Mouse (Mus musculus) midbrain, embryonic 14.5 days (tissue): ENCODE measurements around the gene Umps. TPM values are rescaled to one million over a fixed set of nuclear protein-coding genes. Genes with fewer than 3 reads are reported as not detected.

ENCODE experiments used
- ATAC-seq: fragments of 200-750 bp; cut with Nextera tagmentation; 2 replicates; pipeline ENCODE4 v1.8.0; 2017; ENCODE audit warnings: moderate number of reproducible peaks, moderate library complexity; ENCODE audit not compliant: low FRiP score, low TSS enrichment
- DNase-seq: peaks from one replicate; pipeline ENCODE4 v3.0.0-alpha.2; 2015
- H3K27ac ChIP-seq: fragments of 300-500 bp; sonication (generic); replicated peaks from 2 replicates; pipeline ENCODE4 v1.5.1; 2014; ENCODE audit warnings: mild to moderate bottlenecking, low read depth, low read length, moderate library complexity
- H3K27me3 ChIP-seq: fragments of 300-500 bp; sonication (generic); 2 replicates; pipeline ENCODE4 v1.6.1; 2014; ENCODE audit warnings: low read length, control low read depth, mixed read lengths; ENCODE audit not compliant: control insufficient read depth, insufficient read depth
- H3K36me3 ChIP-seq: fragments of 300-500 bp; sonication (generic); 2 replicates; pipeline ENCODE4 v1.6.1; 2014; ENCODE audit warnings: low read length, control low read depth; ENCODE audit not compliant: control insufficient read depth, insufficient read depth
- H3K4me1 ChIP-seq: fragments of 300-500 bp; sonication (generic); 2 replicates; pipeline ENCODE4 v1.6.1; 2014; ENCODE audit warnings: mild to moderate bottlenecking, antibody characterized with exemption, low read length, control low read depth; ENCODE audit not compliant: control insufficient read depth, insufficient read depth
- H3K4me2 ChIP-seq: fragments of 300-500 bp; sonication (generic); 2 replicates; pipeline ENCODE4 v1.6.1; 2014; ENCODE audit warnings: mild to moderate bottlenecking, low read length, moderate library complexity
- H3K4me3 ChIP-seq: fragments of 300-500 bp; sonication (generic); replicated peaks from 2 replicates; pipeline ENCODE4 v1.5.1; 2014; ENCODE audit warnings: low read depth, low read length
- H3K9ac ChIP-seq: fragments of 300-500 bp; sonication (generic); replicated peaks from 2 replicates; pipeline ENCODE4 v1.6.1; 2014; ENCODE audit warnings: mild to moderate bottlenecking, low read length, moderate library complexity
- H3K9me3 ChIP-seq: fragments of 300-500 bp; sonication (generic); 2 replicates; pipeline ENCODE4 v1.6.1; 2016; ENCODE audit warnings: low read length, control low read depth, mixed read lengths; ENCODE audit not compliant: control insufficient read depth
- WGBS: fragments of 180-500 bp; shearing (Covaris S2); extraction: QIAGEN DNeasy Blood & Tissue Kit; methylation state at CpG from one replicate; pipeline ENCODE4 v1.1.7; 2014; 5-methylcytosine and 5-hydroxymethylcytosine counted together
- polyA plus RNA-seq: library from polyadenylated mRNA; unstranded; fragments of >200 nt; fragmentation: Nextera tagmentation; extraction: Ambion mirVana; gene quantifications from 2 replicates; pipeline ENCODE4 v1.2.1, GENCODE M21; 2014

The Umps gene
- polyA plus RNA-seq, 1 experiment from 2014 or later = 28.4 TPM

DNA sequence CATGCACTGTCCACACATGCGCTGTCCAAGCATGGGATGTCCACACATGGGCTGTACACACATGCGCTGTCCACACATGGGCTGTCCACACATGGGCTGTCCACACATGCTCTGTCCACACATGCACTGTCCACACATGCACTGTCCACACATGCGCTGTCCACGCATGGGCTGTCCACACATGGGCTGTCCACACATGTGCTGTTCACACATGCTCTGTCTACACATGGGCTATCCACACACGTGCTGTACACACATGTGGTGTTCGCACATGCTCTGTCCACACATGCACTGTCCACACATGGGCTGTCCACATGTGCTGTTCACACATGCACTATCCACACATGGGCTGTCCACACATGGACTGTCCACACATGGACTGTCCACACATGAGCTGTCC lies 16.9 kb upstream of the Umps start:
- peaks cover 49% of the 10 kb centered on the region for H3K36me3 ChIP-seq
- WGBS = 99% methylated on average over 6 of the region's 6 CpGs

GRCm38 (mm10) chr16:33979855-33980254 lies 13.0 kb upstream of the Umps start:
- no peaks in the 10 kb centered on the region for H3K27me3 ChIP-seq
- ATAC-seq = no peak
- H3K9me3 ChIP-seq = no peaks in the 10 kb centered on the region
- no peak overlapping the region for H3K4me3 ChIP-seq
- H3K4me1 ChIP-seq = no peaks in the 10 kb centered on the region
- 44% methylated on average over 2 of the region's 2 CpGs for WGBS
- no peak overlapping the region for H3K9ac ChIP-seq
- no peak overlapping the region for H3K27ac ChIP-seq
- no peak for DNase-seq
- no peak overlapping the region for H3K4me2 ChIP-seq
- H3K36me3 ChIP-seq = peaks cover 48% of the 10 kb centered on the region

More for the DNA sequence above, 16.9 kb upstream of the Umps start:
- no peaks in the 10 kb centered on the region for H3K27me3 ChIP-seq
- DNase-seq (no peak), ATAC-seq (no peak)
- no peaks in the 10 kb centered on the region for H3K4me1 ChIP-seq
- no peak overlapping the region for H3K4me2 ChIP-seq
- no peaks in the 10 kb centered on the region for H3K9me3 ChIP-seq
- H3K27ac ChIP-seq = no peak overlapping the region
- H3K9ac ChIP-seq = no peak overlapping the region
- H3K4me3 ChIP-seq = no peak overlapping the region

DNA sequence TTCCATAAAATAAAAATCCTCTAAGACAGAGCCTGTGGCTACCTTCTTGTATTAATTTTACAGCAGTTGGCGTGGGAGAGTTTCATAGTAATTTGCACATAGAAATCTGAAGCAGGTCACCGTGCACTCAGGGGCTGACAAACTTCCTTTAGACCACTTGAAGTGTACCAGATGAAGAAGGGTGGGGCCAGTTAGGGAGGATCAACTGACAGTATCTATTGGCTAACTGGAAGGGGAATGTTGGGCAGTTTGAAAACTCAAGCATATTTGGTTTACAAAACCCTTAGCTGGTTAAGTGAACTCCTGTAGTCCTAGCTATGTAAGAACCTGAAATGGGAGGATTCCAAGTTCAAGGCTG lies 424 bp upstream of the Umps start:
- Histone ChIP-seq H3K9ac (peak overlapping the region; percentile 72; the same call in 1 of the 2 replicates), H3K4me3 (peak overlapping the region; percentile 77), H3K27ac (peak overlapping the region; percentile 10; the same call in 1 of the 2 replicates), H3K9me3 (no peaks in the 10 kb centered on the region), H3K36me3 (peaks cover 11% of the 10 kb centered on the region), H3K27me3 (no peaks in the 10 kb centered on the region), H3K4me1 (peaks cover 11% of the 10 kb centered on the region; the same call in 1 of the 2 replicates), H3K4me2 (peak overlapping the region; percentile 63)
- DNase-seq (no peak), ATAC-seq (peak; percentile 18; the same call in 1 of the 2 replicates)
- 73% methylated on average over 2 of the region's 2 CpGs for WGBS

DNA sequence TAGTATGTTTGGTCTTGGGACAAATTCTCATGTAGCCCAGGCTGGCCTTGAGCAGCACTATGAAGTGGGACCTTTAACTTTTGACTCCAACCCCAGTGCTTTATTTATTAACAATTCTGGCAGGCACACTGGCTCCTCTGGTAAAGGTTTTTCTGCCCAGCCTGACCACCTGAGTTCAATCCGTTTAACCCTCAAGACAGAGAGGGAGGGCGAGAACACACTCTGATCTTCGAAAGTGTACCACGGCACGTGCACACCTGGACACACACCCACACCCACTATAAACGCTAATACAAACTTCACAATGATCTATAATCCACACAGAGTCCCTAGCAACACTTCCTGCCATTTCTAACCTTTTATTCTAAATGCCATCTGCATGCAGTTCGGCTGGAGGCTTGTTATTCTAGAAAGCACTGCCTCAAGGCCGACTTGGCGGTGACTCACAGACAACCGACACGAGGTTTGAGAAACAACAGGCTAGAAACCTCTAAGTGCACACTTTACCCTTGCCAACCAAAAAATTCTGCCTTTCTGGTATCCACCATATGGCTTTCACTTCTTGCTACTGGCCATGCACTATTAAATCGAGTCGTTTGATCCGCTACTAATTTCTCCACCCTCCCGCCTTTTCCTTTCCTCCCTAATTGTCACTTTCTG lies 830 bp downstream of the Umps start:
- peak; percentile 44; the same call in 1 of the 2 replicates for ATAC-seq

GRCm38 (mm10) chr16:33963509-33963908 lies 3.3 kb downstream of the Umps start:
- Histone ChIP-seq H3K9ac (no peak overlapping the region), H3K4me3 (no peak overlapping the region), H3K27me3 (no peaks in the 10 kb centered on the region), H3K4me1 (peaks cover 11% of the 10 kb centered on the region; the same call in 1 of the 2 replicates), H3K36me3 (peaks cover 47% of the 10 kb centered on the region), H3K4me2 (no peak overlapping the region), H3K9me3 (no peaks in the 10 kb centered on the region), H3K27ac (no peak overlapping the region)
- ATAC-seq (no peak), DNase-seq (no peak)
- 93% methylated on average over 6 of the region's 6 CpGs for WGBS

More for the DNA sequence above, 830 bp downstream of the Umps start:
- 18% methylated on average over 15 of the region's 15 CpGs for WGBS
- Histone ChIP-seq H3K4me2 (peak overlapping the region; percentile 63), H3K27me3 (no peaks in the 10 kb centered on the region), H3K4me1 (peaks cover 11% of the 10 kb centered on the region; the same call in 1 of the 2 replicates), H3K9me3 (no peaks in the 10 kb centered on the region), H3K9ac (peak overlapping the region; percentile 72), H3K4me3 (peak overlapping the region; percentile 77), H3K27ac (no peak overlapping the region), H3K36me3 (peaks cover 23% of the 10 kb centered on the region)
- DNase-seq = peak; percentile 31

- DNase-seq (no peak), ATAC-seq (no peak)
- no peaks in the 10 kb centered on the region for H3K9me3 ChIP-seq
Measured at GRCm38 (mm10) chr16:33954793-33955192, 12.0 kb downstream of the Umps start.

DNA sequence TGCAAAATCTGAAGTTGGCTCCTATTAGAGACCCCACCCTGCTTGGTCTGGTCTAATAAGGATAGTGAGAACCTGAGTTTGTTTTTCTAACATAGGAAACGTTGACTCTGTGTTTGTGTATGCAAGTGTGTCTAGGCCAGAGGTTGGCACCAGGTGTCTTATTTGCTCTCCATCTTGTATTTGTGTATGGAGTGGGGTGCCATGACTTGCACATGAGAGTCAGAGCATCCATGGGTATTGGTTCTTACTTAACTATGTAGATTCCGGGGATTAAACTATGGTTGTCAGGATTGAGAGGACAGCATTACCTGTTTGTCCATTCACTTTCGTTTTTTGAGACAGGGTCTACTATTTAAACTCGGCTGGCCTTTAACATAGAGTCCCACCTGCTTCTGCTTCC lies 13.8 kb downstream of the Umps start:
- no peaks in the 10 kb centered on the region for H3K4me1 ChIP-seq
- ATAC-seq (no peak), DNase-seq (no peak)
- H3K9me3 ChIP-seq = no peaks in the 10 kb centered on the region
- no peak overlapping the region for H3K4me2 ChIP-seq
- H3K27me3 ChIP-seq = no peaks in the 10 kb centered on the region
- H3K27ac ChIP-seq = no peak overlapping the region
- peaks cover 46% of the 10 kb centered on the region for H3K36me3 ChIP-seq
- H3K9ac ChIP-seq = no peak overlapping the region
- 87% methylated on average over 4 of the region's 4 CpGs for WGBS
- H3K4me3 ChIP-seq = no peak overlapping the region

More at GRCm38 (mm10) chr16:33954793-33955192, 12.0 kb downstream of the Umps start:
- Histone ChIP-seq H3K4me3 (no peak overlapping the region), H3K9ac (no peak overlapping the region), H3K4me1 (no peaks in the 10 kb centered on the region), H3K4me2 (no peak overlapping the region), H3K27ac (no peak overlapping the region), H3K36me3 (peaks cover 63% of the 10 kb centered on the region), H3K27me3 (no peaks in the 10 kb centered on the region)
- 96% methylated on average over 1 of the region's 1 CpGs for WGBS

- H3K4me3 ChIP-seq = no peak overlapping the region
- DNase-seq (peak; percentile 90), ATAC-seq (no peak; the same call in 1 of the 2 replicates)
- H3K4me1 ChIP-seq = no peaks in the 10 kb centered on the region
- no peak overlapping the region for H3K9ac ChIP-seq
- 39% methylated on average over 4 of the region's 4 CpGs for WGBS
- H3K27me3 ChIP-seq = no peaks in the 10 kb centered on the region
- H3K27ac ChIP-seq = no peak overlapping the region
- no peaks in the 10 kb centered on the region for H3K9me3 ChIP-seq
- no peak overlapping the region for H3K4me2 ChIP-seq
- H3K36me3 ChIP-seq = peaks cover 26% of the 10 kb centered on the region
Measured at GRCm38 (mm10) chr16:33950830-33951229, 16.0 kb downstream of the Umps start.

DNA sequence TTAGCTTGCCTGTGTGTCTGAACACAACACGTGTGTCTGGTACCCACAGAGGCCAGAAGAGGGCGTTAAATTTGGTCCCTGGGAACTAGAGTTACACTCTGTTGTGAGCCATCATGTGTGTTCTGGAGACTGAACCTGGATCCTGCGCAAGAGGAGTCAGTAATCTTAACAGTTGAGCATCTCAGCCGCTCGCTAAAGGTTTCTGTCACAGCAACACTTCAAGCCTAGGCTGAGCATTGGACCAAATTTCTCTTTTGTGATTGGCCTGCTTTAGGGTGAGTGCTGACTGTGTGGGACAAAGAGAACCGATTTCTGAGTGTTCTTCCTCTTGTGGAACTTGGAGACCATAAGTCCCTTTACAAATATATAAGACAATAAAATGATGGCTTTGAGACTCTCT lies 16.5 kb downstream of the Umps start:
- H3K9me3 ChIP-seq = no peaks in the 10 kb centered on the region
- H3K4me3 ChIP-seq = no peak overlapping the region
- H3K36me3 ChIP-seq = peaks cover 21% of the 10 kb centered on the region
- no peaks in the 10 kb centered on the region for H3K4me1 ChIP-seq
- 89% methylated on average over 6 of the region's 6 CpGs for WGBS
- no peak for ATAC-seq
- no peak for DNase-seq
- H3K9ac ChIP-seq = no peak overlapping the region
- H3K27ac ChIP-seq = no peak overlapping the region
- no peaks in the 10 kb centered on the region for H3K27me3 ChIP-seq
- H3K4me2 ChIP-seq = no peak overlapping the region
